Mouse (Mus musculus) kidney, embryonic 15.5 days (tissue): Measurements from ENCODE around the gene Spag9. TPM values are rescaled to one million over a fixed set of nuclear protein-coding genes. Genes with fewer than 3 reads are reported as not detected.

Experiments
- ATAC-seq: fragments of 200-750 bp; cut with Nextera tagmentation; replicated peaks from 2 replicates; pipeline ENCODE4 v1.8.0; 2017; ENCODE audit warnings: moderate TSS enrichment; ENCODE audit not compliant: low FRiP score
- H3K27ac ChIP-seq: fragments of 300-500 bp; sonication (generic); 2 replicates; pipeline ENCODE4 v1.5.1; 2015; ENCODE audit warnings: mild to moderate bottlenecking, inconsistent platforms
- H3K27me3 ChIP-seq: fragments of 300-500 bp; sonication (generic); 2 replicates; pipeline ENCODE4 v1.6.1; 2015; ENCODE audit warnings: inconsistent platforms
- H3K36me3 ChIP-seq: fragments of 300-500 bp; sonication (generic); 2 replicates; pipeline ENCODE4 v1.6.1; 2015; ENCODE audit warnings: inconsistent platforms
- H3K4me1 ChIP-seq: fragments of 300-500 bp; sonication (generic); 2 replicates; pipeline ENCODE4 v1.6.1; 2015; ENCODE audit warnings: inconsistent platforms
- H3K4me2 ChIP-seq: fragments of 300-500 bp; sonication (generic); 2 replicates; pipeline ENCODE4 v1.6.1; 2015; ENCODE audit warnings: moderate library complexity, mild to moderate bottlenecking, inconsistent platforms
- H3K4me3 ChIP-seq: fragments of 300-500 bp; sonication (generic); replicated peaks from 2 replicates; pipeline ENCODE4 v1.5.1; 2015; ENCODE audit warnings: mild to moderate bottlenecking, inconsistent platforms
- H3K9ac ChIP-seq: fragments of 300-500 bp; sonication (generic); 2 replicates; pipeline ENCODE4 v1.6.1; 2015; ENCODE audit warnings: mild to moderate bottlenecking, inconsistent platforms
- H3K9me3 ChIP-seq: fragments of 300-500 bp; sonication (generic); replicated peaks from 2 replicates; pipeline ENCODE4 v1.6.1; 2016; ENCODE audit warnings: inconsistent platforms
- WGBS: fragments of 180-500 bp; shearing (Covaris S2); methylation state at CpG from one replicate; pipeline ENCODE4 v1.1.7; 2015; ENCODE audit warnings: mixed read lengths; 5-methylcytosine and 5-hydroxymethylcytosine counted together
- polyA plus RNA-seq: library from polyadenylated mRNA; unstranded; fragments of >200 nt; fragmentation: Nextera tagmentation; extraction: Ambion mirVana; gene quantifications from 2 replicates; pipeline ENCODE4 v1.2.1, GENCODE M21; 2015

Spag9 gene
- polyA plus RNA-seq, 1 experiment from 2014 or later, result 37.2 TPM

- H3K36me3 ChIP-seq, result no peaks in the 10 kb centered on the region
- no peaks in the 10 kb centered on the region for H3K9me3 ChIP-seq
- no peak overlapping the region for H3K4me3 ChIP-seq
- no peaks in the 10 kb centered on the region for H3K27me3 ChIP-seq
- 18% methylated on average over 24 of the region's 24 CpGs for WGBS
- ATAC-seq, result peak; percentile 13; the same call in 1 of the 2 replicates
- peaks cover 42% of the 10 kb centered on the region for H3K4me1 ChIP-seq
- peak overlapping the region; percentile 33; the same call in 1 of the 2 replicates for H3K4me2 ChIP-seq
- H3K27ac ChIP-seq, result peak overlapping the region; percentile 73
- no peak overlapping the region for H3K9ac ChIP-seq
Measured at GRCm38 (mm10) chr11:94138411-94139231, 142.7 kb downstream of the Spag9 start.

- ATAC-seq, result no peak
- Histone ChIP-seq H3K27ac (peak overlapping the region; percentile 73), H3K27me3 (no peaks in the 10 kb centered on the region), H3K9me3 (no peaks in the 10 kb centered on the region), H3K36me3 (no peaks in the 10 kb centered on the region), H3K4me1 (peaks cover 36% of the 10 kb centered on the region), H3K9ac (no peak overlapping the region), H3K4me3 (no peak overlapping the region), H3K4me2 (no peak overlapping the region)
- WGBS, result 63% methylated on average over 5 of the region's 5 CpGs
Measured at GRCm38 (mm10) chr11:94139232-94139620, 143.3 kb downstream of the Spag9 start.

- 61% methylated on average over 3 of the region's 3 CpGs for WGBS
- ATAC-seq, result no peak
- Histone ChIP-seq H3K9ac (no peak overlapping the region), H3K36me3 (no peaks in the 10 kb centered on the region), H3K4me1 (peaks cover 30% of the 10 kb centered on the region), H3K4me3 (no peak overlapping the region), H3K27ac (no peak overlapping the region), H3K4me2 (no peak overlapping the region), H3K27me3 (no peaks in the 10 kb centered on the region), H3K9me3 (no peaks in the 10 kb centered on the region)
Measured at GRCm38 (mm10) chr11:94140540-94140939, 144.6 kb downstream of the Spag9 start.

GRCm38 (mm10) chr11:94141564-94141963 lies 145.7 kb downstream of the Spag9 start:
- no peaks in the 10 kb centered on the region for H3K27me3 ChIP-seq
- H3K36me3 ChIP-seq, result no peaks in the 10 kb centered on the region
- H3K9ac ChIP-seq, result no peak overlapping the region
- H3K4me2 ChIP-seq, result no peak overlapping the region
- 38% methylated on average over 3 of the region's 3 CpGs for WGBS
- no peaks in the 10 kb centered on the region for H3K9me3 ChIP-seq
- no peak overlapping the region for H3K4me3 ChIP-seq
- no peak overlapping the region for H3K27ac ChIP-seq
- ATAC-seq, result no peak
- peaks cover 25% of the 10 kb centered on the region for H3K4me1 ChIP-seq

- no peak for ATAC-seq
- peaks cover 9% of the 10 kb centered on the region for H3K4me1 ChIP-seq
- H3K27ac ChIP-seq, result no peak overlapping the region
- no peak overlapping the region for H3K9ac ChIP-seq
- no peaks in the 10 kb centered on the region for H3K9me3 ChIP-seq
- H3K4me3 ChIP-seq, result no peak overlapping the region
- H3K4me2 ChIP-seq, result no peak overlapping the region
- WGBS, result 65% methylated on average over 2 of the region's 2 CpGs
- no peaks in the 10 kb centered on the region for H3K36me3 ChIP-seq
- 0 out of 2 replicates have a peak, but pooled peaks cover 3% of the 10 kb centered on the region for H3K27me3 ChIP-seq
Measured at GRCm38 (mm10) chr11:94143336-94143735, 147.4 kb downstream of the Spag9 start.

GRCm38 (mm10) chr11:94144771-94145539 lies 149.1 kb downstream of the Spag9 start:
- Histone ChIP-seq H3K9me3 (no peaks in the 10 kb centered on the region), H3K9ac (no peak overlapping the region), H3K4me3 (no peak overlapping the region), H3K27me3 (peaks cover 11% of the 10 kb centered on the region; the same call in 1 of the 2 replicates), H3K4me2 (no peak overlapping the region), H3K36me3 (no peaks in the 10 kb centered on the region), H3K4me1 (peaks cover 16% of the 10 kb centered on the region), H3K27ac (no peak overlapping the region)
- 80% methylated on average over 11 of the region's 11 CpGs for WGBS
- ATAC-seq, result no peak

GRCm38 (mm10) chr11:94146049-94146605 lies 150.2 kb downstream of the Spag9 start:
- no peaks in the 10 kb centered on the region for H3K36me3 ChIP-seq
- H3K9me3 ChIP-seq, result no peaks in the 10 kb centered on the region
- no peak overlapping the region for H3K27ac ChIP-seq
- WGBS, result 88% methylated on average over 14 of the region's 14 CpGs
- peaks cover 16% of the 10 kb centered on the region; the same call in 1 of the 2 replicates for H3K27me3 ChIP-seq
- H3K9ac ChIP-seq, result no peak overlapping the region
- no peak overlapping the region for H3K4me2 ChIP-seq
- no peak overlapping the region for H3K4me3 ChIP-seq
- no peak for ATAC-seq
- peaks cover 27% of the 10 kb centered on the region for H3K4me1 ChIP-seq

- Histone ChIP-seq H3K27me3 (peaks cover 16% of the 10 kb centered on the region; the same call in 1 of the 2 replicates), H3K9ac (no peak overlapping the region), H3K27ac (no peak overlapping the region), H3K4me2 (no peak overlapping the region), H3K4me3 (no peak overlapping the region), H3K4me1 (peaks cover 27% of the 10 kb centered on the region), H3K36me3 (no peaks in the 10 kb centered on the region), H3K9me3 (no peaks in the 10 kb centered on the region)
- ATAC-seq, result no peak
- 76% methylated on average over 11 of the region's 11 CpGs for WGBS
Measured at GRCm38 (mm10) chr11:94146733-94147485, 151.0 kb downstream of the Spag9 start.

GRCm38 (mm10) chr11:94148105-94148696 lies 152.3 kb downstream of the Spag9 start:
- no peak overlapping the region for H3K9ac ChIP-seq
- peaks cover 27% of the 10 kb centered on the region for H3K4me1 ChIP-seq
- H3K27ac ChIP-seq, result no peak overlapping the region
- peak overlapping the region; percentile 53; the same call in 1 of the 2 replicates for H3K4me3 ChIP-seq
- H3K36me3 ChIP-seq, result no peaks in the 10 kb centered on the region
- ATAC-seq, result no peak
- no peaks in the 10 kb centered on the region for H3K9me3 ChIP-seq
- H3K4me2 ChIP-seq, result peak overlapping the region; percentile 95
- H3K27me3 ChIP-seq, result peaks cover 16% of the 10 kb centered on the region; the same call in 1 of the 2 replicates
- WGBS, result 56% methylated on average over 12 of the region's 12 CpGs

- peaks cover 27% of the 10 kb centered on the region for H3K4me1 ChIP-seq
- H3K36me3 ChIP-seq, result no peaks in the 10 kb centered on the region
- peak overlapping the region; percentile 53 for H3K4me3 ChIP-seq
- peaks cover 16% of the 10 kb centered on the region; the same call in 1 of the 2 replicates for H3K27me3 ChIP-seq
- no peak overlapping the region for H3K27ac ChIP-seq
- peak; percentile 34; the same call in 1 of the 2 replicates for ATAC-seq
- under 1% methylated on average over 46 of the region's 46 CpGs for WGBS
- peak overlapping the region; percentile 95 for H3K4me2 ChIP-seq
- no peaks in the 10 kb centered on the region for H3K9me3 ChIP-seq
- peak overlapping the region; percentile 52 for H3K9ac ChIP-seq
Measured at GRCm38 (mm10) chr11:94148931-94149491, 153.1 kb downstream of the Spag9 start.
